Mouse (Mus musculus): ENCODE measurements around the gene Ms4a6d. TPM values are rescaled to one million over a fixed set of nuclear protein-coding genes. Genes with fewer than 3 reads are reported as not detected.

Gene Ms4a6d
- polyA plus RNA-seq, 1 experiment from 2014 or later = 0.49 TPM

- Histone ChIP-seq H3K4me3 (no peak overlapping the region), H3K27ac (0 out of 2 replicates have a peak overlapping the region, but pooled peaks have one; percentile 61), H3K36me3 (no peaks in the 10 kb centered on the region), H3K27me3 (ENCODE audit: low read depth, poor library complexity, severe bottlenecking) (no peaks in the 10 kb centered on the region), H3K4me1 (peaks cover 8% of the 10 kb centered on the region), H3K9me3 (replicated peaks) (no peaks in the 10 kb centered on the region)
- WGBS = 14% methylated on average over 2 of the region's 2 CpGs
- peak; percentile 39 for DNase-seq (ENCODE audit: low spot score)
Measured at GRCm38 (mm10) chr19:11537336-11537735, 67.3 kb downstream of the Ms4a6d start.

Other genes with a start within 250 kb of the Ms4a6d start
- 1.5 TPM in 1 of 2 replicates, not detected in the other for gene Ms4a4a, start 229.3 kb downstream of the Ms4a6d start, polyA plus RNA-seq (2016; fragmentation: Nextera tagmentation; extraction: Ambion mirVana)
- 0.14 TPM in 1 of 2 replicates, not detected in the other for gene Ms4a4c, start 200.1 kb downstream of the Ms4a6d start, polyA plus RNA-seq (2016; fragmentation: Nextera tagmentation; extraction: Ambion mirVana)
- not detected in 2 replicates for gene Ms4a4b, start 161.3 kb downstream of the Ms4a6d start, polyA plus RNA-seq (2016; fragmentation: Nextera tagmentation; extraction: Ambion mirVana)
- gene Ms4a6c, start 135.5 kb downstream of the Ms4a6d start, polyA plus RNA-seq (2016; fragmentation: Nextera tagmentation; extraction: Ambion mirVana) = 0.23 and 0.69 TPM in 2 replicates
- not detected in 2 replicates for gene Gm8369, start 118.9 kb downstream of the Ms4a6d start, polyA plus RNA-seq (2016; fragmentation: Nextera tagmentation; extraction: Ambion mirVana)
- gene Ms4a6b, start 88.3 kb downstream of the Ms4a6d start, polyA plus RNA-seq (2016; fragmentation: Nextera tagmentation; extraction: Ambion mirVana) = 0.60 and 1.1 TPM in 2 replicates
- 0.31 and 0.36 TPM in 2 replicates for gene Ms4a4d, start 68.0 kb downstream of the Ms4a6d start, polyA plus RNA-seq (2016; fragmentation: Nextera tagmentation; extraction: Ambion mirVana)
- not detected in 2 replicates for gene Ms4a2, start 18.9 kb upstream of the Ms4a6d start, polyA plus RNA-seq (2016; fragmentation: Nextera tagmentation; extraction: Ambion mirVana)
- not detected in 2 replicates for gene Ms4a3, start 36.0 kb upstream of the Ms4a6d start, polyA plus RNA-seq (2016; fragmentation: Nextera tagmentation; extraction: Ambion mirVana)
- not detected in 2 replicates for gene Oosp2, start 55.7 kb upstream of the Ms4a6d start, polyA plus RNA-seq (2016; fragmentation: Nextera tagmentation; extraction: Ambion mirVana)
- not detected in 2 replicates for gene Oosp1, start 86.3 kb upstream of the Ms4a6d start, polyA plus RNA-seq (2016; fragmentation: Nextera tagmentation; extraction: Ambion mirVana)
- not detected in 2 replicates for gene Oosp3, start 92.2 kb upstream of the Ms4a6d start, polyA plus RNA-seq (2016; fragmentation: Nextera tagmentation; extraction: Ambion mirVana)
- not detected in 2 replicates for gene Gif, start 142.7 kb upstream of the Ms4a6d start, polyA plus RNA-seq (2016; fragmentation: Nextera tagmentation; extraction: Ambion mirVana)
- 54.2 and 63.0 TPM in 2 replicates for gene Mrpl16, start 165.5 kb upstream of the Ms4a6d start, polyA plus RNA-seq (2016; fragmentation: Nextera tagmentation; extraction: Ambion mirVana)
- 5.6 and 6.3 TPM in 2 replicates for gene Stx3, start 214.6 kb upstream of the Ms4a6d start, polyA plus RNA-seq (2016; fragmentation: Nextera tagmentation; extraction: Ambion mirVana)
- 0.06 TPM in 1 of 2 replicates, not detected in the other for gene Olfr1417, start 234.4 kb upstream of the Ms4a6d start, polyA plus RNA-seq (2016; fragmentation: Nextera tagmentation; extraction: Ambion mirVana)

Data from limb, embryonic 10.5 days (tissue).